Mouse (Mus musculus): ENCODE measurements around the gene Olfr1251. TPM values are rescaled to one million over a fixed set of nuclear protein-coding genes. Genes with fewer than 3 reads are reported as not detected.
"Not testable (repeated sequence)": the region's sequence is repeated elsewhere in the genome, so short reads cannot be mapped to it uniquely, and the experiment has no call there.

The Olfr1251 gene
- not detected for total RNA-seq (2022)

DNA sequence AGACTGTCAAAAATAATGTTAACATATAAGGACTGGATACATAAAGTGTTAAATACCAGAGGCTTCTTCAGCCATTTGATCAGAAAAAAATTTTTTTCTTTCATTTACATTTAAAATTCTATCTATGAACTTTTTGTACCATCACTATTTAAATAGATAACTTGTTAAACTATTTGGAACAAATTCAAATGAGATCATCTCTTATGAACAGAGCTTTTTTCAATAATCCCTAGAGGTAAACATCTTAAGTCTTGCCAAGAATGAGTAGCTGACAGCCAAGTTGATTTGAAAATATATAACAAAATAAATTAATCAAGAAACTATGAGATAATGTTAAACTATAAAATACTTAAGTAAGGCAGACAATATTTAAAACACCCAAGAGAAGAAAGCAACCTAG, at the start of gene Olfr1251:
Gene Olfr1251, minus strand, starts transcription at position 101 of the 400 bp plus-strand sequence.
- no peak for DNase-seq (ENCODE audit: low spot score)

DNA sequence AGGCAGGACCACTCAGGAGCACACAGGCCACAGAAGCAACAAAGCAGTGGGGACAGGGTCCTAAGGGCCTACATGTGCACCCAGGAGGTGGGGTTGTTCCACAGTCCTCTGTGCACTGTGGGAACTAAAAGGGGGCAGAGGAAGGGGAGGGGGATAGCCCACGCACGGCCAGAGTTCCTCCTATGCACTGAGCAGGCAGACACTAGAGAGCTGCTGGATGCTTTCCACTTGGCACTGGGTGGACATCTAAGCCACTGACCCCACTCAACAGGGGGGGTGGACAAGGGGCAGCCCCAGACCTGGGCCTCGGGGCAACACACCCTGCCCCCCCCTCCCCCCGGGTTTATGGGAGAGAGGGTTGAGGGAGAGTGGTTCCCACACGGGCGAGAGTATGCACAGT, 20.2 kb upstream of the Olfr1251 start:
- no peak for DNase-seq (ENCODE audit: low spot score)

DNA sequence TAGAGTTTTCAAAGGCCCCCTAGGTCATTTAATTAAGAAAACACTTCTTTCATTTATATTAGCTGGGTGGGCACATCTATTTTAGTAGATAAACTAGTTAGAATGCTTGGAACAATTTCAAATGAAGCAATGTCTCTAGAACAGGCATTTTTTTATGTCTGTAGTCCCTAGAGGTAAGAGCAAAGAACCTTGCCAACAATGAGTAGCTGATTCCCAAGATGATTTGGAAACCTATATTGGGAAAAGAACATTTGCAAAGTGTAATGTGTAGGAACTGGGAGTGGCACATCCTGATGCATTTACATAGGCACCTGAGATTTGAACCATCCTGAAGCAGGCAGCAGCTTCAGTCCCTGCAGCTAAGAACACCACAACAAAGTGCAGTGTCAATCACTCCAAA, 10.4 kb downstream of the Olfr1251 start, which contains the start of gene Olfr1250:
Gene Olfr1250, minus strand, starts transcription at position 101 of the 400 bp plus-strand sequence.
- no peak for DNase-seq (ENCODE audit: low spot score)

DNA sequence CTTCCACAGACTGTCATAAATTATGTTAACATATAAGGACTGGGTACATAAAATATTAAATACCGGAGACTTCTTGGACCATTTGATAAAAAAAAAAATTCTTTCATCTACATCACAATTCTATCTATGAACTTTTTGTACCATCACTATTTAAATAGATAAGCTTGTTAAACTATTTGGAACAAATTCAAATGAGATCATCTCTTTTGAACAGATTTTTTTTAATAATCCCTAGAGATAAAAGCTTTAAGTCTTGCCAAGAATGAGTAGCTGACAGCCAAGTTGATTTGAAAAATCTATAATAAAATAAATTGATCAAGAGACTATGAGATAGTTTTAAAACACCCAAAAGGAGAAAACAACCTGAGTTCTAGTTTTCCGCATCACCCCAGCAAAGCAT, 36.9 kb downstream of the Olfr1251 start, which contains the start of gene Olfr1249:
Gene Olfr1249, minus strand, starts transcription at position 101 of the 400 bp plus-strand sequence.
- DNase-seq (ENCODE audit: low spot score) = no peak

DNA sequence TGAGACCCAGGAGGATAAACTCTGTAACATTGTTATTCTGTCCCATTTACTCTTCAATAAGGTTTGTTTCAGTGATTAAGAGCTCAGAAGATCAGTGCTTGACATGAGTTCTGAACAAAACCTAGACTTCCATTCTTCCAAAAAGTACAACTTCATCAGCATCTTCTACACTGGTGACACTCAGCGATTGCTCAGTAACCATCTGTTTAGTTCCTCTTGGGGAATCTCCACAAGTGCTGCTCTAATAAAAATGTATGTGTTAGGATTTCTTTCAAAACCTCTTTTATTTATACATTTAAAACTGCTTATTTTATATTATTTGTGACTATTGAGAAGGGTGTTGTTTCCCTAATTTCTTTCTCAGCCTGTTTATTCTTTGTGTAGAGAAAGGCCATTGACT, 53.6 kb downstream of the Olfr1251 start, which contains the start of gene Olfr1248:
Gene Olfr1248, minus strand, starts transcription at position 101 of the 400 bp plus-strand sequence.
- not testable (repeated sequence) for DNase-seq (ENCODE audit: low spot score)

Other genes with a start within 250 kb of the Olfr1251 start
- gene Olfr1240, start 228.9 kb downstream of the Olfr1251 start, total RNA-seq (2022) = not detected
- not detected for gene Olfr1241, start 184.8 kb downstream of the Olfr1251 start, total RNA-seq (2022)
- gene Olfr1242, start 173.6 kb downstream of the Olfr1251 start, total RNA-seq (2022) = not detected
- not detected for gene Olfr1243, start 140.4 kb downstream of the Olfr1251 start, total RNA-seq (2022)
- not detected for gene Olfr1245, start 93.5 kb downstream of the Olfr1251 start, total RNA-seq (2022)
- not detected for gene Olfr1246, start 78.8 kb downstream of the Olfr1251 start, total RNA-seq (2022)
- not detected for gene Olfr1247, start 57.8 kb downstream of the Olfr1251 start, total RNA-seq (2022)
- gene Olfr1248, start 53.7 kb downstream of the Olfr1251 start, total RNA-seq (2022) = not detected
- not detected for gene Olfr1249, start 37.0 kb downstream of the Olfr1251 start, total RNA-seq (2022)
- not detected for gene Olfr1250, start 10.5 kb downstream of the Olfr1251 start, total RNA-seq (2022)
- gene Olfr1252, start 53.1 kb upstream of the Olfr1251 start, total RNA-seq (2022) = not detected
- not detected for gene Olfr1253, start 85.2 kb upstream of the Olfr1251 start, total RNA-seq (2022)
- not detected for gene Olfr1254, start 121.7 kb upstream of the Olfr1251 start, total RNA-seq (2022)
- not detected for gene Olfr1255, start 140.1 kb upstream of the Olfr1251 start, total RNA-seq (2022)
- not detected for gene Olfr1256, start 169.6 kb upstream of the Olfr1251 start, total RNA-seq (2022)
- not detected for gene Olfr48, start 176.3 kb upstream of the Olfr1251 start, total RNA-seq (2022)
- not detected for gene Olfr1257, start 206.5 kb upstream of the Olfr1251 start, total RNA-seq (2022)